Mouse (Mus musculus): ENCODE measurements around the gene Rreb1. TPM values are rescaled to one million over a fixed set of nuclear protein-coding genes. Genes with fewer than 3 reads are reported as not detected.

Gene Rreb1
- total and polyA plus RNA-seq, 3 experiments: 8.1 to 34.0 TPM; not detected in 1

GRCm38 (mm10) chr13:37964128-37965087 lies 186.2 kb downstream of the Rreb1 start (continued):
- no peak for TF ChIP-seq MAZ (IDR thresholded peaks at IDR 0.05; ENCODE audit: low read depth, low read length)
- peak; percentile 54 for TF ChIP-seq SMC3 (IDR thresholded peaks at IDR 0.05; ENCODE audit: low read depth, low read length)
- TF ChIP-seq HCFC1 (IDR thresholded peaks at IDR 0.05; ENCODE audit: low read depth, low read length): peak; percentile 25; the same call in 1 of the 2 replicates
- TF ChIP-seq MAX (IDR thresholded peaks at IDR 0.05; ENCODE audit: low read length): peak; percentile 58
- TF ChIP-seq POLR2AphosphoS5 (IDR thresholded peaks at IDR 0.05; ENCODE audit: borderline replicate concordance, low read depth, low read length): no peak
- TF ChIP-seq E2F4 (IDR thresholded peaks at IDR 0.05; ENCODE audit: borderline replicate concordance, low read depth, low read length): no peak

GRCm38 (mm10) chr13:37965126-37965914 lies 187.1 kb downstream of the Rreb1 start:
- Histone ChIP-seq H3K9ac (ENCODE audit: control insufficient read depth, low read depth, low read length, poor library complexity, severe bottlenecking) (peak overlapping the region; percentile 73), H3K4me1 (ENCODE audit: control insufficient read depth in 1 of 2, insufficient read depth in 2 of 2, low read length in 2 of 2) (peaks cover 7 to 16% of the 10 kb centered on the region in 2 experiments; a peak in 3 of 4 replicates), H3K36me3 (ENCODE audit: control insufficient read depth in 1 of 2, insufficient read depth in 2 of 2, low read length in 2 of 2) (peaks cover 0 to 7% of the 10 kb centered on the region in 2 experiments; a peak in 2 of 4 replicates), H3K9me3 (replicated peaks; ENCODE audit: insufficient read depth, low read length) (no peaks in the 10 kb centered on the region), H3K4me3 (ENCODE audit: control insufficient read depth in 1 of 2, insufficient read depth in 1 of 2, low read depth in 2 of 2, low read length in 2 of 2) (peak overlapping the region; percentile 62 to 83), H3K27ac (ENCODE audit: control insufficient read depth, low read depth, low read length) (peak overlapping the region; percentile 89), H3K79me2 (ENCODE audit: control insufficient read depth, insufficient read depth, low read length, poor library complexity) (no peaks in the 10 kb centered on the region; the same call in 1 of the 2 replicates), H3K27me3 (ENCODE audit: control insufficient read depth in 1 of 2, insufficient read depth in 2 of 2, low read length in 2 of 2) (no peaks in the 10 kb centered on the region)
- TF ChIP-seq UBTF (IDR thresholded peaks at IDR 0.05; ENCODE audit: borderline replicate concordance, insufficient read depth, low read depth, low read length) (no peak), POLR2AphosphoS2 (IDR thresholded peaks at IDR 0.05; ENCODE audit: low read length) (peak; percentile 66), TCF12 (IDR thresholded peaks at IDR 0.05; ENCODE audit: low read depth, low read length) (peak; percentile 68), MAX (IDR thresholded peaks at IDR 0.05; ENCODE audit: low read length) (peak; percentile 85), RAD21 (IDR thresholded peaks at IDR 0.05; ENCODE audit: low read depth, low read length) (peak; percentile 85), TBP (IDR thresholded peaks at IDR 0.05; ENCODE audit: low read depth, low read length) (peak; percentile 81), MYB (IDR thresholded peaks at IDR 0.05; ENCODE audit: low read depth, low read length) (0 out of 2 replicates have a peak, but pooled peaks have one; percentile 39), NELFE (IDR thresholded peaks at IDR 0.05; ENCODE audit: low read depth, low read length) (peak; percentile 94), KAT2A (conservative IDR thresholded peaks at IDR 0.05; ENCODE audit: low read depth, low read length) (no peak), SMC3 (IDR thresholded peaks at IDR 0.05; ENCODE audit: low read depth, low read length) (peak; percentile 86), HCFC1 (IDR thresholded peaks at IDR 0.05; ENCODE audit: low read depth, low read length) (peak; percentile 73), POLR2A (IDR thresholded peaks at IDR 0.05; ENCODE audit: control insufficient read depth in 1 of 2, insufficient read depth in 1 of 2, low read depth in 1 of 2, low read length in 2 of 2, poor library complexity in 1 of 2) (peak; percentile 46 to 97; a peak in 3 of 4 replicates), TAL1 (IDR thresholded peaks at IDR 0.05; ENCODE audit: low read length) (0 out of 2 replicates have a peak, but pooled peaks have one; percentile 20), ZMIZ1 (IDR thresholded peaks at IDR 0.05; ENCODE audit: low read depth, low read length) (peak; percentile 93), MAZ (IDR thresholded peaks at IDR 0.05; ENCODE audit: low read depth, low read length) (peak; percentile 39; the same call in 1 of the 2 replicates), EP300 (IDR thresholded peaks at IDR 0.05; ENCODE audit: low read depth in 1 of 2, low read length in 2 of 2) (peak; percentile 21 to 29; a peak in 2 of 4 replicates), ETS1 (IDR thresholded peaks at IDR 0.05; ENCODE audit: low read depth, low read length) (peak; percentile 34; the same call in 1 of the 2 replicates), CTCF (IDR thresholded peaks at IDR 0.05 in 2 of 3, conservative IDR thresholded peaks at IDR 0.05 in 1 of 3; ENCODE audit: control insufficient read depth in 1 of 3, insufficient read depth in 1 of 3, low read depth in 2 of 3, low read length in 3 of 3, poor library complexity in 1 of 3, severe bottlenecking in 1 of 3) (peak; percentile 88 to 100 (median 89)), E2F4 (IDR thresholded peaks at IDR 0.05; ENCODE audit: borderline replicate concordance, low read depth, low read length) (no peak), CHD2 (IDR thresholded peaks at IDR 0.05; ENCODE audit: low read length) (no peak), CHD1 (IDR thresholded peaks at IDR 0.05; ENCODE audit: low read depth, low read length) (peak; percentile 55; the same call in 1 of the 2 replicates), GATA1 (IDR thresholded peaks at IDR 0.05; ENCODE audit: low read depth, low read length) (peak; percentile 24; the same call in 1 of the 2 replicates), RCOR1 (IDR thresholded peaks at IDR 0.05; ENCODE audit: low read depth, low read length) (peak; percentile 39; the same call in 1 of the 2 replicates), ELF1 (IDR thresholded peaks at IDR 0.05; ENCODE audit: low read depth, low read length) (no peak; the same call in 1 of the 2 replicates), MYC (IDR thresholded peaks at IDR 0.05; ENCODE audit: low read depth, low read length) (0 out of 2 replicates have a peak, but pooled peaks have one; percentile 17), POLR2AphosphoS5 (IDR thresholded peaks at IDR 0.05; ENCODE audit: borderline replicate concordance, low read depth, low read length) (no peak), ZC3H11A (IDR thresholded peaks at IDR 0.05; ENCODE audit: low read depth, low read length) (peak; percentile 88)
- DNase-seq (ENCODE audit: low read depth, low spot score): peak; percentile 95
